Mouse (Mus musculus) gastrocnemius, postnatal 36 days (tissue): ENCODE measurements at regions not wholly inside any gene's neighbourhood (a gene's known extent, or its start where the extent isn't known, plus 50 kb on each side); places are given as distances from the start of the nearest gene placed in this dataset.

Experiments used
- DNase-seq, 2 experiments: peaks; one replicate each; pipeline ENCODE4 v3.0.0; 2022
- intact Hi-C: fragments of 180-260 bp; cut with DNase I; formaldehyde crosslinking; loops from one replicate; pipeline ENCODE4 v1.15.1; 2025

- no peak for DNase-seq
- intact Hi-C loops, result no loop called here
Measured at GRCm38 (mm10) chr8:35227079-35227478, 538.5 kb upstream of the Gm19410 start.

- intact Hi-C loops, result no loop called here
- no peak for DNase-seq
Measured at GRCm38 (mm10) chr8:35228449-35228848, 537.1 kb upstream of the Gm19410 start.

GRCm38 (mm10) chr8:35233520-35234186 is 531.9 kb upstream of the Gm19410 start:
- intact Hi-C loops, result no loop called here
- DNase-seq, result no peak

GRCm38 (mm10) chr8:35234436-35234835 is 531.2 kb upstream of the Gm19410 start:
- intact Hi-C loops, result no loop called here
- DNase-seq, result no peak

DNA sequence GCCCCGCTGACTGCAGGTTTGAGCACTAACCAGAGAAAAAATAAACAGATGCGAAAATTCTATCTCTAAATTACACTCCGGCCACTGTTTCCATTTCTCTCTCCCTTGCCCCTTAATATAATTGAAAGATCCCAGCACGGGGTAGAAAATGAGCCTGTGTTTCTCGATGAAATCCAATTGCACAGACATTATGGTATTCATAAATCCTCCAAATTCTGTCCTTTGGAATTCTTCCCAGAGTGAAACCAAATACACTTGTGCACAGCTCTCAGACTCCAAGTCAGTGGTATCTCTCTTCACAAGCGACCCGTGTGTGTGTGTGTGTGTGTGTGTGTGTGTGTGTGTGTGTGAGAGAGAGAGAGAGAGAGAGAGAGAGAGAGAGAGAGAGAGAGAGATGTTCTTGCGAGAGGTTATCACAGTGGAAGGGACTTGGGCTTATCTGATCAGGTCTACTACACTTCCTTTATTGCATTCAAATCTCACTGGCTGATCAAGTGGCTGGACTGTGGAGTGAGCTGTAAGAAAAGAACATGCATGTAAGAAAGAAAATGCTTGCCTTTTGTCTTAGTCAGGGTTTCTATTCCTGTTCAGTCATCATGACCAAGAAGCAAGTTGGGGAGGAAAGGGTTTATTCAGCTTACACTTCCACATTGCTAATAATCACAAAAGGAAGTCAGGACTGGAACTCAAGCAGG is 529.6 kb upstream of the Gm19410 start:
- intact Hi-C loops, result no loop called here

GRCm38 (mm10) chr8:35237279-35237678 is 528.3 kb upstream of the Gm19410 start:
- no peak for DNase-seq
- intact Hi-C loops, result no loop called here

More for the DNA sequence above, 529.6 kb upstream of the Gm19410 start:
- no peak for DNase-seq

GRCm38 (mm10) chr8:35240884-35241283 is 524.7 kb upstream of the Gm19410 start:
- intact Hi-C loops, result no loop called here

DNA sequence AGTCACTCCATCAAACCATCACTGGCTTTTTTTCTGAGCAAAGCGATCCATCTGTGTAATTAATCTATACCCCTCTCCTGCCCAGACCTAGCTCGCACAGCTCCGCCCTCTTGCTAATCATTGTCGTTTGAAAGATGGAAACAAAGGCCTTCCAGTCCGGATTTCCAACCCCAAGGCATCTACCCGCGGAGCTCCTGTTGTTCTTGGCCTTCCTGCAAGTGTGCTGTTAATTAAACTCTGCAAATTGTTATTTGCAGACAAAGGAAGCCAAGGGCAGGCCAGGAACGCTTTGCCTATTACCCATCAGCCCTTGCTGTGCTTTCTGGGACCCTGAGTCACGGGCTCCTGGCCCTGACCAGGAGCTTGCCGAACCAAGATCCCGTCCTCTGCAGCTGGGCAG is 522.0 kb upstream of the Gm19410 start:
- intact Hi-C loops, result no loop called here
- no peak for DNase-seq

More at GRCm38 (mm10) chr8:35240884-35241283, 524.7 kb upstream of the Gm19410 start:
- no peak for DNase-seq

GRCm38 (mm10) chr8:35249747-35250375 is 515.7 kb upstream of the Gm19410 start:
- DNase-seq, result no peak
- intact Hi-C loops, result no loop called here

DNA sequence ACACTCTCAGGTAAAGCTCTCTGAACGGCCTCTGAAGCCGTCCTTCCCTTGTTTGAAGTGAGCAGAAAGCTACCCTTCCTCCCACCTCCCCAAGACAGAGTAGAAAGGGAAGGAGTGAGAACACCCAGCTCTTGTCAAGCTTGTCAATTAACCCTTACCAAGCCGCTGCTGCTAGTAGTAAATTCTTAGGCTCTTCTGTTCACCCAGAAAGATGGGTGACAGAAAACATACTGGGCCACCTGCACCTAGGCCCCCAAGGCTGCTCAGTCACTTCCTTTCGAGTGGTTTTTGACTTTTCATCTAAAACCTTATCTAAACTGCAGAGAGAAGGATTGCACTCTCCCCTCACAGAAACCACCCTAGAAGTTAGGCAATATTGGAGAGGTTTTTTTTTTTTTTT is 514.9 kb upstream of the Gm19410 start:
- intact Hi-C loops, result no loop called here
- no peak for DNase-seq

DNA sequence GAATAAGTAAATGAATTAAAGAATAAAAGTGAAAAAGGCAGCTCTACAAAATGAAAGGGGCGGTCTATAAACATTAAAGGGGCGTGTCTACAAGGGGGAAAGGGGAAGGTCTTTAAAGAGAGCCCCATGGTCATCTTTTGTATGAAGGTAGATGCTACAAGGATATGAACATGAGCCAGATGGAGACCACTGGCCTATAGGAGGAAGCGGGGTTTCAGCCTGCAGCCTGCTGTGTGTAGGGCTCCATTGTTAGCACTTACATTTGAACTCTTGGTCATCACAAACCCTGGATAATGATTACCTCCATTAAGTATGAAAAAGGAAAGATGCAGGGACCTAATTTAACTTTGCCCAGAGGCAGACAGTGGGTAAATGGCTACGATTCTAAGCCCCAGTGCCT is 511.6 kb upstream of the Gm19410 start:
- no peak for DNase-seq
- intact Hi-C loops, result no loop called here

DNA sequence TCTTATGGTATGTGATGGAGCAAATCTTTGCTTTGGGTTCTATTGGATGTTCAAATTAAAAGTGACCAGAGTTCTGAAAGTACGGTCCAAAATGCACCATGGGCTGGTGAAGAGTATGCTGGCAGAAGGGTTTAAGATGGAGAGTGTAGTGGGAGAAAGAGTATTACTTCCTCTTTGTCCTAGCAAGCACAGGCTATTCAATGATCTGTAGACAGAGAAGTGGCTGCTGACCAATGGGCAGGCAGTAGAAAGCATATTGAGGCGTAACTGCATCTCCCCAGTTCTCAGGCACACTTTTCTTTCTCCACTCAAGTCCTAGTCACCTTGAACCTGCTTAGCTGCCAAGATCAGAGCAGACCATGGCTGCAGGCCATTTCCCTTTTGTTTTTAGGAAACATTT is 510.3 kb upstream of the Gm19410 start:
- DNase-seq, result no peak
- intact Hi-C loops, result no loop called here

- DNase-seq, result no peak
- intact Hi-C loops, result no loop called here
Measured at GRCm38 (mm10) chr8:35256958-35257357, 508.6 kb upstream of the Gm19410 start.

DNA sequence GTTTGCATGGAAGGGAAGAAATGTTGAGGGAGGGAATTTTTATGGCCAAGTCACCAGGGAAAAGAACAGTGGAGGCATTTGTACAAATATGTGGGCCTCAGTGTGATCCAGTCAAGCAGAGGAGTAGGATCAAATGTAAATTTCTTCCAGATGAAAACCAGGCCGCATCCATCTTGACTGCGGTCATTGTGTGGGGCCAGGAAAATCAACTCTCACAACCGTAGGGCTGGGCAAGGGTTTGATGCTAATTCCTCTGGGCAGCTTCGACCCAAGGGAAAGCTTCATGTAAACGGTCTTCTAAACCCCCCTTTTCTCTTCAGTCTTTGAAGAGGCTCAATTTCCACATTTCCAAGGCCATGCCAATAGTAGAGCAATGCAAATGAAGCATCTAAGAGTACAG is 497.4 kb upstream of the Gm19410 start:
- DNase-seq, result no peak
- intact Hi-C loops, result no loop called here

DNA sequence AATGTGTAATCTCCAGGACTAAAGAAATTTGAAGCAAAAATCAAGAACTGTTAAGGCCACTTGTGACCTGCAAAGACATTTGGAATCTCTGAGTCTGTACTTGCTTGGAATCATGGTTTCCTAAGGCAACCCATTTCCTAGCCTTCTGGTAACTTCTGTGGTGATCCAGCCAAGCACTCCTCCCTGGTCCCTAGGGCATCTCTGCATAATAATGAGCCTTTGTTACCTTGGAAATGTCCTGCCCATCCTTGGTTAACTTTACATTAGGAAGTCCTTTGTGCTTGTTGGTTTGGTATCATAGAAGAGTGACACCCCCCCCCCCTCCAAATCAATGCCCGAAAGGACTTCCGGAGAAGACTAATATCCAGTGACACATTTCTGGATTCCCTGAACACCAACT is 496.6 kb upstream of the Gm19410 start:
- DNase-seq, result no peak
- intact Hi-C loops, result no loop called here

- no peak for DNase-seq
Measured at GRCm38 (mm10) chr8:35275972-35276371, 489.6 kb upstream of the Gm19410 start.

DNA sequence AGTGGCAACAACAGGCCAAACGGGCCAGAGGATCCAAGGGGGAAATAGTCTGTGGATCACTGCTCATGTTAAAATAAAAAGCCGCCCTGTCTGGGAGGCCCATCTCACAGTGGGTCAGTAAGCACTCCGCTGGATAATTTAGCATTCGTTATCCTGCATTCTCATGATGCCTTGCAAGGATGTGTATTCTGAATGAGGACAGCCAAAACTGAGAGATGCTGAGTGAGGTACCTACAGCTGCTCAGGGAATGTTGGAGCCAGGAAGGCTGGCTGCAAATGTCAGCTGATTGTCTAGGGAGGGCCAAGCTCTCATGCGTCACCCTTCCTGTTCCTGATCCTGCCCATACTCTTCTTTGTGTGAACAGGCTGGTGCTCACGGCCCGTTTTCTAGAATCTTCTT is 489.1 kb upstream of the Gm19410 start:
- DNase-seq, result no peak

More at GRCm38 (mm10) chr8:35275972-35276371, 489.6 kb upstream of the Gm19410 start:
- intact Hi-C loops, result no loop called here

GRCm38 (mm10) chr8:35278946-35279345 is 486.6 kb upstream of the Gm19410 start:
- intact Hi-C loops, result no loop called here
- DNase-seq, result no peak

More for the DNA sequence above, 489.1 kb upstream of the Gm19410 start:
- intact Hi-C loops, result no loop called here

DNA sequence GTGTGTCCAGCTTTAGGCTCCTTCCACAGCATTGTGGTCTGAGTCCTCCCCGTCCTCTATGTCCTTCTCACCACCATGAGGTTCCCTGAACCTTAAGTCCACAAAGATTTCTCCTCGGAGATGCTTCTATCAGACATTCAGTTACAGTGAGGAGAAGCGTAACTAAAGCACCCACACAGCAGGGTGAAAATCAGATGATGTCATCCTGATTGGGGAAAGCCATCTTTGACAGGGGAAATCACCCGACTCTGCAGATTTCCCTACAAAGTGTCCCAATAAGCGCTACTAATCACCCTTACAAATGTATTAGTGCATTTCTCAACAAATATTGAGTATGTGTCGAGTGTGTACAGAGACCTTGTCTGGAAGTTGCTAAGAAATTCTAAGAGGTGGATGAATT is 484.8 kb upstream of the Gm19410 start:
- intact Hi-C loops, result no loop called here

GRCm38 (mm10) chr8:35283366-35283765 is 482.2 kb upstream of the Gm19410 start:
- intact Hi-C loops, result no loop called here
- DNase-seq, result no peak

More for the DNA sequence above, 484.8 kb upstream of the Gm19410 start:
- DNase-seq, result no peak

DNA sequence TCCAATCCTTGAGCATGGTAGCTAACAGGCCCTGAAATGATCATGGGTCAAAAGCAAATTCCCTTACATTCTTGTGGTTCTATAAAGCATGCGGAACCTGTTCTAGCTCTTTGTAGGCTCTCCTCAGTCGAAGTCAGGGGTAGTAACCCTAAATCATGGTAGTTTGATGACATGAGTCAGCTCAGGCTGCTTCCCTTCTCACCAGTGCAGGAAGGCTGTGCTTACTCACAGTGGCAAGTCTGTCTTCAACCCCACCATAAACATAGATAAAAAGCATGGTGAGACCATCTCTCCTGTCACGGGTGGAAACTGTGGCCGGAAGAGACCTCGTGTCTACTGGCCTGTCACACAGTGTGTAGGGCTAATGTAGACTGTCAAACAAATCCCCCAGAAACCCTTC is 476.6 kb upstream of the Gm19410 start:
- DNase-seq, result no peak
- intact Hi-C loops, result no loop called here

DNA sequence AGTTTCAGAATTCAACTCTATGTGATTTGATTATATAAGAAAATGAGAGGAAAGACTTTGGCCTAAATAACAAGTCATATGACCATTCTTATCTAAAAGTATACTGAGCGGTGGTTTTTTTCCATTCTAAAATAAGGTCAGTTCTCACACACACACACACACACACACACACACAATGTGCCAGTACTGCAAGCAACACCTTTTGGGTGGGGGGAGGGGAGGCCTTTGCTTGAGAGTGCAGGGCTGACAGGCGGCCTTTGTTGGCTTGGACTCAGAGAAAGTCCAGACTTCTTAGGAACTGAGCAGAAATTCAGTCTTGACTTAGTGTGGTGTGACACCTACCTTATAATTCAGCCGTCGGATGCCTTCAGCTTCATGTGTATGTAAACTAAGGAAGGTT is 475.6 kb upstream of the Gm19410 start:
- no peak for DNase-seq
- intact Hi-C loops, result no loop called here
